Mouse (Mus musculus): Measurements from ENCODE around the gene Pdlim5. TPM values are rescaled to one million over a fixed set of nuclear protein-coding genes. Genes with fewer than 3 reads are reported as not detected.
"Not testable (repeated sequence)": the region's sequence is repeated elsewhere in the genome, so short reads cannot be mapped to it uniquely, and the experiment has no call there.

The Pdlim5 gene
- polyA plus RNA-seq, 1 experiment from 2014 or later, result 19.2 TPM

DNA sequence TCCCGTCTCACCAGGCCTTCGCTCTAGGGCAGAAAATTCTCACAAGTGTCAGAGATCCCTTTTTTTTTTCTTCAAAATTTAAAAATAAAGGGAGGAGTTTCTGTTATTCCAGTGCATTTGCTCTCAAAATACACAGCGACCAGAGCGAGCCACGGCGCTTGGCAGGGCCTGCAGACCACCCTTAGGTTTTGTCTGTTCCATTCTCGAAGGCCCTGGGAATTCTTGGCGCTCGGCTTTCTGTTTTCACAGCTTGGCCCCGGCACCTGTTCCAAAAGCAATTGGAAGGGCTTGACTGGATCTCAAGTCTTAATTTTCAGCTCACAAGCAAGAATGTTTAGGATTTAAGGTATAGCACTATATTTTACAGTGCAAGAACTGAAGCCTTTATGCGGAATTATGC lies 186.4 kb downstream of the Pdlim5 start:
- Histone ChIP-seq H3K9ac (ENCODE audit: low read depth, low read length) (no peak overlapping the region), H3K4me2 (ENCODE audit: low read length) (no peak overlapping the region), H3K27me3 (replicated peaks; ENCODE audit: control insufficient read depth, insufficient read depth, low read length) (no peaks in the 10 kb centered on the region), H3K4me3 (ENCODE audit: low read length) (no peak overlapping the region), H3K27ac (ENCODE audit: low read depth, low read length) (no peak overlapping the region), H3K9me3 (ENCODE audit: control insufficient read depth, low read length) (no peaks in the 10 kb centered on the region), H3K4me1 (ENCODE audit: control insufficient read depth, insufficient read depth, low read depth, low read length) (no peaks in the 10 kb centered on the region), H3K36me3 (ENCODE audit: control insufficient read depth, insufficient read depth, low read length) (no peaks in the 10 kb centered on the region)
- no peak for ATAC-seq
- WGBS, result 67% methylated on average over 11 of the region's 11 CpGs

DNA sequence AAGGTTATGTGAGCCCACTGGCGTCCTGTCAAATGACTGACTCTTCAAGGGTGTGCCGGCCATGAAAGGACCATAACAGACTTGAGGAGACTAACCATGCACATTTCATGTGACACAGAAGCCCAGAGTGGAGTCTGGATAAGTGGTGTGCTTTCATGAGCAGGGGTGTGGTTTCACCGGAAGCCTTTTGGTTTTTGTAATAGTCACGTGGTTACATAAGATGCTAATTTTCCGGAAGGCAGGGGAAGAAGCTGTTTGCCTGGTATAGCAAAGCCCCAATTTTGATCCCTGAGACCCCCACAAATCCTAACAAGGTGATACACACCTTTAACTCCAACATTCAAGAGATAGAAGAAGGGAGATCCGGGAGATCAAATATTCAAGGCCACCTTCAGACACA lies 188.0 kb downstream of the Pdlim5 start:
- no peaks in the 10 kb centered on the region for H3K9me3 ChIP-seq (ENCODE audit: control insufficient read depth, low read length)
- no peak for ATAC-seq
- WGBS, result 91% methylated on average over 6 of the region's 6 CpGs
- no peak overlapping the region for H3K27ac ChIP-seq (ENCODE audit: low read depth, low read length)
- H3K4me1 ChIP-seq (ENCODE audit: control insufficient read depth, insufficient read depth, low read depth, low read length), result no peaks in the 10 kb centered on the region
- no peak overlapping the region for H3K4me3 ChIP-seq (ENCODE audit: low read length)
- no peak overlapping the region for H3K9ac ChIP-seq (ENCODE audit: low read depth, low read length)
- H3K4me2 ChIP-seq (ENCODE audit: low read length), result no peak overlapping the region
- H3K36me3 ChIP-seq (ENCODE audit: control insufficient read depth, insufficient read depth, low read length), result no peaks in the 10 kb centered on the region
- no peaks in the 10 kb centered on the region for H3K27me3 ChIP-seq (replicated peaks; ENCODE audit: control insufficient read depth, insufficient read depth, low read length)

DNA sequence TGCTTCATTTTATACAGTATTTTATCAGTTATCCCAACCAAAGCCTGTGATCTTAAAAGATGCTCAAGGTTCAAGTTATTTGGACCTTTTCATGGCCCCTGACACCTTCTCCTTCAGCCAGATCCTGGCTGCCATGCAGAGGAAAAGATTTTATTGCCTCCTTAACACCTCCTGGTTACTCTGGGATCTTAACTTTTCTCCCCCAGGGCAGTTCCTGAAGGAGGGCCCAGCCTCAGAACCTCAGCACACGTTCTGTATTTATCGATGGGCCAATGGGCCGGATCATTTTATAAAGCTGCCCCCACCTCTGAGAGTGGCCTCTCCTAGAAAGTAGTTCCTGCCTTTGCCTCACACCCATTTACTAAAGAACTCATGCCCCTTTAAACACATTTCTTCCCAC lies 189.2 kb downstream of the Pdlim5 start:
- Histone ChIP-seq H3K4me2 (ENCODE audit: low read length) (no peak overlapping the region), H3K27me3 (replicated peaks; ENCODE audit: control insufficient read depth, insufficient read depth, low read length) (no peaks in the 10 kb centered on the region), H3K9me3 (ENCODE audit: control insufficient read depth, low read length) (no peaks in the 10 kb centered on the region), H3K27ac (ENCODE audit: low read depth, low read length) (no peak overlapping the region), H3K4me3 (ENCODE audit: low read length) (no peak overlapping the region), H3K4me1 (ENCODE audit: control insufficient read depth, insufficient read depth, low read depth, low read length) (no peaks in the 10 kb centered on the region), H3K36me3 (ENCODE audit: control insufficient read depth, insufficient read depth, low read length) (no peaks in the 10 kb centered on the region), H3K9ac (ENCODE audit: low read depth, low read length) (no peak overlapping the region)
- ATAC-seq, result no peak
- 92% methylated on average over 3 of the region's 3 CpGs for WGBS

DNA sequence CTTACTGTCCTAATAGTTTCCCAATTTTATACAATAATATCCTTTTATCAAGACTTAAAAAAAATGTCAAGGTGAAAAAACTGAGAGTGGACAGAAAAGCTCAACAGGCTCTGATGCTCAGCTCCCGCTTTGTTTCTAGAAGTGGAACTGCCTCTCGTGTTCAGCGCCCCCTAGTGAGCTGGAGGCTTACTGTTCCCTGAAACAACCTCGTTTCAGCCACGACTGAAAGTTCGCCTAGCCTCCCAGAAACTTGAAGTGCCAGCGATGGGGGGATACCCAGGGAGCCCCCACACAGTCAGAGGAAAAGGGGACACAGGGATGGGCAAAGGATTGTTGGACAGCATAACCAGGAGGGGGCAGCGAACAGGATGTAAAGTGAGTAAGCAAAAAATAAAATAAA lies 199.4 kb downstream of the Pdlim5 start:
- Histone ChIP-seq H3K36me3 (ENCODE audit: control insufficient read depth, insufficient read depth, low read length) (no peaks in the 10 kb centered on the region), H3K9me3 (ENCODE audit: control insufficient read depth, low read length) (no peaks in the 10 kb centered on the region), H3K9ac (ENCODE audit: low read depth, low read length) (no peak overlapping the region), H3K27me3 (replicated peaks; ENCODE audit: control insufficient read depth, insufficient read depth, low read length) (no peaks in the 10 kb centered on the region), H3K27ac (ENCODE audit: low read depth, low read length) (no peak overlapping the region), H3K4me1 (ENCODE audit: control insufficient read depth, insufficient read depth, low read depth, low read length) (no peaks in the 10 kb centered on the region), H3K4me3 (ENCODE audit: low read length) (no peak overlapping the region), H3K4me2 (ENCODE audit: low read length) (no peak overlapping the region)
- 88% methylated on average over 8 of the region's 8 CpGs for WGBS
- ATAC-seq, result no peak

DNA sequence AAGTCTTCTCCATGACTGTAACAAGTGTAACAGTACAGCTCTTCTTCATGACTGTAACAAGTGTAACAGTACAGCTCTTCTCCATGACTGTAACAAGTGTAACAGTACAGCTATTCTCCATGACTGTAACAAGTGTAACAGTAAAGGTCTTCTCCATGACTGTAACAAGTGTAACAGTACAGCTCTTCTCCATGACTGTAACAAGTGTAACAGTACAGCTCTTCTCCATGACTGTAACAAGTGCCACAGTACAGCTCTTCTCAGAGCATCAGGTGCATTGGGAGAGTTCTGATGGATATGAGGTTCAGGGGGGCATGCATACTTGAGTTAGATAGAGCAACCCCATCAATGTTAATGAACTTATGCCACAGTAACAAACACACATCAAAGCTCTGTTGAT lies 203.9 kb downstream of the Pdlim5 start:
- H3K4me3 ChIP-seq (ENCODE audit: low read length); H3K36me3 ChIP-seq (ENCODE audit: control insufficient read depth, insufficient read depth, low read length); H3K27ac ChIP-seq (ENCODE audit: low read depth, low read length); ATAC-seq; H3K9ac ChIP-seq (ENCODE audit: low read depth, low read length); H3K4me1 ChIP-seq (ENCODE audit: control insufficient read depth, insufficient read depth, low read depth, low read length); H3K27me3 ChIP-seq (replicated peaks; ENCODE audit: control insufficient read depth, insufficient read depth, low read length); H3K4me2 ChIP-seq (ENCODE audit: low read length); H3K9me3 ChIP-seq (ENCODE audit: control insufficient read depth, low read length): not testable (repeated sequence)

Other genes with a start within 250 kb of the Pdlim5 start
- gene Bmpr1b, start 226.3 kb downstream of the Pdlim5 start, polyA plus RNA-seq (2015; fragmentation: Nextera tagmentation; extraction: Ambion mirVana), result 4.5 and 4.8 TPM in 2 replicates
- gene Gbp5, start 98.3 kb upstream of the Pdlim5 start, polyA plus RNA-seq (2015; fragmentation: Nextera tagmentation; extraction: Ambion mirVana), result 0.19 and 0.39 TPM in 2 replicates
- gene Gbp7, start 134.6 kb upstream of the Pdlim5 start, polyA plus RNA-seq (2015; fragmentation: Nextera tagmentation; extraction: Ambion mirVana), result 2.3 and 2.9 TPM in 2 replicates
- gene Gbp3, start 164.3 kb upstream of the Pdlim5 start, polyA plus RNA-seq (2015; fragmentation: Nextera tagmentation; extraction: Ambion mirVana), result 1.1 TPM in 2 replicates
- 0.10 and 0.19 TPM in 2 replicates for gene Gbp2b, start 199.2 kb upstream of the Pdlim5 start, polyA plus RNA-seq (2015; fragmentation: Nextera tagmentation; extraction: Ambion mirVana)
- gene Gbp2, start 224.9 kb upstream of the Pdlim5 start, polyA plus RNA-seq (2015; fragmentation: Nextera tagmentation; extraction: Ambion mirVana), result 0.51 and 0.79 TPM in 2 replicates

Measured in hindbrain, embryonic 16.5 days (tissue).